Mouse (Mus musculus) small intestine, adult 2 months (tissue): ENCODE results near the gene Gucd1.

ENCODE experiments used
- CTCF ChIP-seq: fragments of 200-500 bp; IDR thresholded peaks from 2 replicates; pipeline ENCODE4 v1.5.1; 2012; ENCODE audit warnings: low read depth, mild to moderate bottlenecking, control low read depth, inconsistent platforms, low read length, moderate library complexity, mixed read lengths; ENCODE audit not compliant: insufficient replicate concordance, insufficient read length; ENCODE audit errors: extremely low read depth
- POLR2A ChIP-seq: fragments of 200-500 bp; IDR thresholded peaks from 2 replicates; pipeline ENCODE4 v1.6.1; 2012; ENCODE audit warnings: low read depth, mild to moderate bottlenecking, control low read depth, inconsistent platforms, low read length, moderate library complexity

DNA sequence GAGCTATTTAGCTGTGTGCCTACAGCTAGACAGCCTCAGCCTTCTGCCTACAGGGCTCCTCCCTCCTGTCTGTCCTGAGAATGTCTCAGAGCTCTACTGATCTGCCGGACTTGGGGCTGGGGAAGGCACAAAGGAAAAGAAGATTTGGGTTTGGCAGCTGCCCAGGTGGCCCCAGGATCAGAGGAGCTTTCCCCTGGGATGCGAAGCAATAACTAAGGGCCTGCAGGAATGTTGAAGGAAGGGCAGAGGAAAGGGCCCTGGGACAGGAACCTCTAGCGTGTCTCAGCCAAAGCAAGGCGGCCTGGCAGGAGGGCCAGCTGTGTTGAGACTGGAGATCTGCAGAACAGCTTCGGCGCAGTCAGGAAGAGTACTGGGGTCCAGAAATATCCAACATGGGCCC, 194.8 kb downstream of the Gucd1 start:
- TF ChIP-seq CTCF: no peak
- no peak for TF ChIP-seq POLR2A
